Mouse (Mus musculus) kidney, postnatal 0 days (tissue): ENCODE results near the gene Pole3. TPM values are rescaled to one million over a fixed set of nuclear protein-coding genes. Genes with fewer than 3 reads are reported as not detected.

ENCODE experiments used
- ATAC-seq: fragments of 200-750 bp; cut with Nextera tagmentation; replicated peaks from 2 replicates; pipeline ENCODE4 v1.8.0; 2017; ENCODE audit warnings: low read depth, moderate number of reproducible peaks, moderate TSS enrichment, moderate library complexity; ENCODE audit not compliant: low FRiP score
- DNase-seq: peaks from one replicate; pipeline ENCODE4 v3.0.0-alpha.2; 2016; ENCODE audit warnings: low spot score
- H3K27ac ChIP-seq: fragments of 300-500 bp; sonication (generic); 2 replicates; pipeline ENCODE4 v1.5.1; 2014; ENCODE audit warnings: mild to moderate bottlenecking
- H3K27me3 ChIP-seq: fragments of 300-500 bp; sonication (generic); 2 replicates; pipeline ENCODE4 v1.6.1; 2014; ENCODE audit warnings: low read length, mixed read lengths; ENCODE audit not compliant: insufficient read depth
- H3K36me3 ChIP-seq: fragments of 300-500 bp; sonication (generic); 2 replicates; pipeline ENCODE4 v1.6.1; 2014; ENCODE audit warnings: low read length, mixed read lengths; ENCODE audit not compliant: insufficient read depth
- H3K4me1 ChIP-seq: fragments of 300-500 bp; sonication (generic); replicated peaks from 2 replicates; pipeline ENCODE4 v1.6.1; 2014; ENCODE audit warnings: antibody characterized with exemption, low read length, mixed read lengths; ENCODE audit not compliant: insufficient read depth
- H3K4me2 ChIP-seq: fragments of 300-500 bp; sonication (generic); 2 replicates; pipeline ENCODE4 v1.6.1; 2014; ENCODE audit warnings: mild to moderate bottlenecking, low read length, moderate library complexity, mixed read lengths
- H3K4me3 ChIP-seq: fragments of 300-500 bp; sonication (generic); replicated peaks from 2 replicates; pipeline ENCODE4 v1.5.1; 2014; ENCODE audit warnings: low read depth, low read length
- H3K9ac ChIP-seq: fragments of 300-500 bp; sonication (generic); 2 replicates; pipeline ENCODE4 v1.6.1; 2014; ENCODE audit warnings: low read depth, low read length
- H3K9me3 ChIP-seq: fragments of 300-500 bp; sonication (generic); replicated peaks from 2 replicates; pipeline ENCODE4 v1.6.1; 2016; ENCODE audit warnings: low read length, inconsistent platforms, mixed read lengths
- CTCF ChIP-seq: IDR thresholded peaks from 2 replicates; pipeline ENCODE4 v1.5.1; 2016; ENCODE audit warnings: antibody characterized with exemption, low read depth, mild to moderate bottlenecking, moderate library complexity
- WGBS: fragments of 180-500 bp; shearing (Covaris S2); extraction: QIAGEN DNeasy Blood & Tissue Kit; methylation state at CpG from one replicate; pipeline ENCODE4 v1.1.7; 2014; 5-methylcytosine and 5-hydroxymethylcytosine counted together
- polyA plus RNA-seq: library from polyadenylated mRNA; unstranded; fragments of >200 nt; fragmentation: Nextera tagmentation; extraction: Ambion mirVana; gene quantifications from 2 replicates; pipeline ENCODE4 v1.2.1, GENCODE M21; 2015

The Pole3 gene
- polyA plus RNA-seq, 1 experiment from 2014 or later: 62.0 TPM

- Histone ChIP-seq H3K27me3 (no peaks in the 10 kb centered on the region), H3K4me2 (no peak overlapping the region), H3K27ac (peak overlapping the region; percentile 13; the same call in 1 of the 2 replicates), H3K9ac (no peak overlapping the region), H3K36me3 (peaks cover 40% of the 10 kb centered on the region), H3K9me3 (no peaks in the 10 kb centered on the region), H3K4me1 (no peaks in the 10 kb centered on the region), H3K4me3 (no peak overlapping the region)
- DNase-seq (no peak), ATAC-seq (peak; percentile 38; the same call in 1 of the 2 replicates)
- no peak for TF ChIP-seq CTCF
- WGBS: 67% methylated on average over 5 of the region's 5 CpGs
Observed at GRCm38 (mm10) chr4:62508839-62509238, 16.0 kb downstream of the Pole3 start.

GRCm38 (mm10) chr4:62506798-62507197 lies 18.1 kb downstream of the Pole3 start:
- peaks cover 27% of the 10 kb centered on the region for H3K36me3 ChIP-seq
- 59% methylated on average over 2 of the region's 2 CpGs for WGBS

GRCm38 (mm10) chr4:62505991-62506390 lies 18.9 kb downstream of the Pole3 start:
- no peak for ATAC-seq
- H3K4me1 ChIP-seq: peaks cover 8% of the 10 kb centered on the region; the same call in 1 of the 2 replicates
- no peak for DNase-seq
- H3K9me3 ChIP-seq: no peaks in the 10 kb centered on the region
- no peaks in the 10 kb centered on the region for H3K27me3 ChIP-seq
- no peak for TF ChIP-seq CTCF
- peaks cover 19% of the 10 kb centered on the region for H3K36me3 ChIP-seq
- H3K27ac ChIP-seq: no peak overlapping the region
- H3K4me3 ChIP-seq: no peak overlapping the region
- no peak overlapping the region for H3K4me2 ChIP-seq
- WGBS: 79% methylated on average over 3 of the region's 3 CpGs
- H3K9ac ChIP-seq: no peak overlapping the region

More at GRCm38 (mm10) chr4:62506798-62507197, 18.1 kb downstream of the Pole3 start:
- peak; percentile 53 for DNase-seq
- Histone ChIP-seq H3K27ac (no peak overlapping the region), H3K4me2 (no peak overlapping the region), H3K4me3 (no peak overlapping the region), H3K27me3 (no peaks in the 10 kb centered on the region), H3K4me1 (0 out of 2 replicates have a peak, but pooled peaks cover 3% of the 10 kb centered on the region), H3K9me3 (no peaks in the 10 kb centered on the region), H3K9ac (no peak overlapping the region)
- peak; percentile 71 for TF ChIP-seq CTCF
- no peak for ATAC-seq

DNA sequence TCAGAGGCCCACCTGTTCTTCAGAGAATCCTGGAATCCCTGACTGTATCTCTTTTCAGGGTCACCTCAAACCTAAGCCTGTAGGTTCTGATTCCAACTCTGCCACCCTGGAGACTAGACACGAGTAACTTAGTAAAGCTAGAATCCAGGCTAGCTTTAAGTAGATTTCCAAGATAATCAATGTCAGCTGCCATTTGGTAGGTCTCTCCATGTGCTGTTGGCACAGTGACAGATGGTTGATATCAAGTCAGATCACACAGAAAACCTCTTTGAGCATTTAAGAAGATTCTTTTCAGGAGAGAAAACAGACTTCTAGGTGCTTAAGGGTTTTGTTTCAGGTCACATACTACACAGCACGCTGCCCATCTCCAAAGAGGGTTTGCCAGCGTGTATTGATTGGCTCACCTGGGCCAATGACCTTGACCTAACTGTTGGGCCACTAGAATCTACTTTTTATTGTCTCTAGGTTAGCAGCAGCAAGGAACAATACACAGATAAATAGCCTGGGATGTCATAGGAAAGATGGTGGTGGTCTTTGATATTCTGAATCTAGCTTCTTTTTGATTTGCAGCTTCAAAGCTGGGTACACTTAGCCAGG lies 21.4 kb downstream of the Pole3 start, which contains the start of gene Hdhd3:
TSS of gene Hdhd3 (minus strand) at position 94 of the 597 bp plus-strand sequence.
- no peak for DNase-seq
- ATAC-seq: no peak
- 74% methylated on average over 3 of the region's 3 CpGs for WGBS
- TF ChIP-seq CTCF: no peak
- Histone ChIP-seq H3K27me3 (no peaks in the 10 kb centered on the region), H3K27ac (peak within 1 kb of the TSS; percentile 83), H3K9ac (peak within 1 kb of the TSS; percentile 88), H3K4me1 (peaks cover 8% of the 10 kb centered on the region; the same call in 1 of the 2 replicates), H3K4me2 (peak within 1 kb of the TSS; percentile 86), H3K9me3 (no peaks in the 10 kb centered on the region), H3K36me3 (peaks cover 11% of the 10 kb centered on the region; the same call in 1 of the 2 replicates), H3K4me3 (peak within 1 kb of the TSS; percentile 86)

GRCm38 (mm10) chr4:62502969-62503368 lies 21.9 kb downstream of the Pole3 start:
- Histone ChIP-seq H3K9me3 (no peaks in the 10 kb centered on the region), H3K9ac (no peak overlapping the region), H3K4me1 (peaks cover 8% of the 10 kb centered on the region; the same call in 1 of the 2 replicates), H3K4me2 (no peak overlapping the region), H3K27me3 (no peaks in the 10 kb centered on the region), H3K27ac (peak overlapping the region; percentile 83; the same call in 1 of the 2 replicates), H3K36me3 (peaks cover 11% of the 10 kb centered on the region; the same call in 1 of the 2 replicates), H3K4me3 (no peak overlapping the region)
- DNase-seq: no peak
- WGBS: 62% methylated on average over 7 of the region's 7 CpGs
- no peak for ATAC-seq
- TF ChIP-seq CTCF: no peak

- H3K27ac ChIP-seq: peak overlapping the region; percentile 83
- peak overlapping the region; percentile 86 for H3K4me2 ChIP-seq
- WGBS: 1% methylated on average over 38 of the region's 38 CpGs
- H3K9me3 ChIP-seq: no peaks in the 10 kb centered on the region
- peak overlapping the region; percentile 88 for H3K9ac ChIP-seq
- TF ChIP-seq CTCF: no peak
- peaks cover 11% of the 10 kb centered on the region; the same call in 1 of the 2 replicates for H3K36me3 ChIP-seq
- ATAC-seq: peak; percentile 94
- peak; percentile 97 for DNase-seq
- H3K4me1 ChIP-seq: peaks cover 8% of the 10 kb centered on the region; the same call in 1 of the 2 replicates
- peak overlapping the region; percentile 86 for H3K4me3 ChIP-seq
- H3K27me3 ChIP-seq: no peaks in the 10 kb centered on the region
Observed at GRCm38 (mm10) chr4:62501964-62502732, 22.7 kb downstream of the Pole3 start.
